Mouse (Mus musculus): ENCODE results near the gene Zbtb45. TPM values are rescaled to one million over a fixed set of nuclear protein-coding genes. Genes with fewer than 3 reads are reported as not detected.

The Zbtb45 gene
- polyA plus RNA-seq, 1 experiment from 2014 or later, result 28.2 TPM

DNA sequence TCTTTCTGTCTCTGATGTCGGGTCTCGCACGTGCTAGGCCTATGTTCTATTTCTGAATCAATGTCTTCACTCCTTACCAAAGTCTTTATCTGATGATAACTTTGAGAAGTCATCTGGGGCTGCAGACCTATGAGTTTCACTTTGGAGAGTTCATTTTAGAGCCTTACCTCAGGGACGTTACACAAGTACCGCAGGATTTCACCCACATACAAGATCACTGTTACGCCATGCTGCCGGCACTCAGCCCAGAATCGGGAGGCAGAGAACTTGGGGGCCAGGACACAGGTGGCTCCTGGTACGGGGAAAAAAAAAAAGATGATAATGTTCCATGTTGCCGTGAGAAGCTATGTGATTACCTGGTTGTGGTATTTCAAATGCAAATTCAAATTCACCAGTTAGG, 16.7 kb downstream of the Zbtb45 start:
- WGBS, result 86% methylated on average over 10 of the region's 10 CpGs

DNA sequence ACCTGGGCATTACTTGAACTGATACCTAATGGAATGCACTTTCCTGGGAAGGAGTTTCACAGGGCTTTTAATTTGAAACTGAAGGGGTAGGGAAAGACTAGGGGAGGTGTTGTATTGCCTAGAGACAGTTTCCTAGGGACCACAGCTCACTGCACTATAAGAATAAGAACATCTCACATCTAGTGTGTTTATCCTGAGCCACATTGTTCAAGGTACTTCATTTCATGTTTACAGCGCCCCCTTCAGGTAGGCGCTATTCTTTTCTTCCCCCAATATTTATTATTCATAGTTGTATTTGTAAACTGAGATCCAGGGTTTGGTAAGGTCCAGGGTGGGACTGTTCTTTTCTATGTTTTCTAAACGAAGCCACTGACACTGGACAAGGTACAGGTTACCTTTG, 17.6 kb downstream of the Zbtb45 start:
- H3K4me2 ChIP-seq (ENCODE audit: low read depth, low read length), result no peak overlapping the region
- H3K4me1 ChIP-seq (replicated peaks; ENCODE audit: control insufficient read depth, insufficient read depth, low read length), result no peaks in the 10 kb centered on the region
- H3K27ac ChIP-seq (ENCODE audit: low read length), result no peak overlapping the region
- 7% methylated on average over 3 of the region's 3 CpGs for WGBS
- no peak overlapping the region for H3K9ac ChIP-seq (ENCODE audit: low read length)
- no peaks in the 10 kb centered on the region for H3K27me3 ChIP-seq (ENCODE audit: control insufficient read depth, insufficient read depth, low read depth, low read length)
- ATAC-seq (ENCODE audit: low read depth), result no peak
- no peaks in the 10 kb centered on the region for H3K9me3 ChIP-seq (ENCODE audit: control insufficient read depth, low read length)
- no peaks in the 10 kb centered on the region for H3K36me3 ChIP-seq (ENCODE audit: control insufficient read depth, insufficient read depth, low read length)
- no peak overlapping the region for H3K4me3 ChIP-seq (ENCODE audit: low read length)

More for the DNA sequence above, 16.7 kb downstream of the Zbtb45 start:
- no peak overlapping the region for H3K4me2 ChIP-seq (ENCODE audit: low read depth, low read length)
- H3K36me3 ChIP-seq (ENCODE audit: control insufficient read depth, insufficient read depth, low read length), result no peaks in the 10 kb centered on the region
- H3K9me3 ChIP-seq (ENCODE audit: control insufficient read depth, low read length), result no peaks in the 10 kb centered on the region
- no peaks in the 10 kb centered on the region for H3K27me3 ChIP-seq (ENCODE audit: control insufficient read depth, insufficient read depth, low read depth, low read length)
- no peak for ATAC-seq (ENCODE audit: low read depth)
- no peak overlapping the region for H3K27ac ChIP-seq (ENCODE audit: low read length)
- no peak overlapping the region for H3K9ac ChIP-seq (ENCODE audit: low read length)
- H3K4me3 ChIP-seq (ENCODE audit: low read length), result no peak overlapping the region
- no peaks in the 10 kb centered on the region for H3K4me1 ChIP-seq (replicated peaks; ENCODE audit: control insufficient read depth, insufficient read depth, low read length)

- no peak overlapping the region for H3K4me3 ChIP-seq (ENCODE audit: low read length)
- no peak for ATAC-seq (ENCODE audit: low read depth)
- no peak overlapping the region for H3K4me2 ChIP-seq (ENCODE audit: low read depth, low read length)
- no peaks in the 10 kb centered on the region for H3K36me3 ChIP-seq (ENCODE audit: control insufficient read depth, insufficient read depth, low read length)
- H3K27me3 ChIP-seq (ENCODE audit: control insufficient read depth, insufficient read depth, low read depth, low read length), result no peaks in the 10 kb centered on the region
- WGBS, result 77% methylated on average over 8 of the region's 8 CpGs
- H3K4me1 ChIP-seq (replicated peaks; ENCODE audit: control insufficient read depth, insufficient read depth, low read length), result no peaks in the 10 kb centered on the region
- no peak overlapping the region for H3K9ac ChIP-seq (ENCODE audit: low read length)
- H3K27ac ChIP-seq (ENCODE audit: low read length), result no peak overlapping the region
- no peaks in the 10 kb centered on the region for H3K9me3 ChIP-seq (ENCODE audit: control insufficient read depth, low read length)
Measured at GRCm38 (mm10) chr7:12987409-12988189, 22.2 kb downstream of the Zbtb45 start.

- no peaks in the 10 kb centered on the region for H3K9me3 ChIP-seq (ENCODE audit: control insufficient read depth, low read length)
- no peaks in the 10 kb centered on the region for H3K36me3 ChIP-seq (ENCODE audit: control insufficient read depth, insufficient read depth, low read length)
- WGBS, result 83% methylated on average over 8 of the region's 8 CpGs
- no peak overlapping the region for H3K9ac ChIP-seq (ENCODE audit: low read length)
- H3K27me3 ChIP-seq (ENCODE audit: control insufficient read depth, insufficient read depth, low read depth, low read length), result no peaks in the 10 kb centered on the region
- H3K27ac ChIP-seq (ENCODE audit: low read length), result no peak overlapping the region
- H3K4me1 ChIP-seq (replicated peaks; ENCODE audit: control insufficient read depth, insufficient read depth, low read length), result no peaks in the 10 kb centered on the region
- ATAC-seq (ENCODE audit: low read depth), result no peak
- no peak overlapping the region for H3K4me2 ChIP-seq (ENCODE audit: low read depth, low read length)
- no peak overlapping the region for H3K4me3 ChIP-seq (ENCODE audit: low read length)
Measured at GRCm38 (mm10) chr7:12986906-12987305, 22.9 kb downstream of the Zbtb45 start.

GRCm38 (mm10) chr7:12985724-12986123, 24.1 kb downstream of the Zbtb45 start:
- H3K4me3 ChIP-seq (ENCODE audit: low read length), result no peak overlapping the region
- H3K4me1 ChIP-seq (replicated peaks; ENCODE audit: control insufficient read depth, insufficient read depth, low read length), result no peaks in the 10 kb centered on the region
- H3K4me2 ChIP-seq (ENCODE audit: low read depth, low read length), result no peak overlapping the region
- 76% methylated on average over 1 of the region's 1 CpGs for whole genome bisulfite sequencing
- no peak for ATAC-seq (ENCODE audit: low read depth)
- no peaks in the 10 kb centered on the region for H3K9me3 ChIP-seq (ENCODE audit: control insufficient read depth, low read length)
- H3K36me3 ChIP-seq (ENCODE audit: control insufficient read depth, insufficient read depth, low read length), result no peaks in the 10 kb centered on the region
- H3K27ac ChIP-seq (ENCODE audit: low read length), result no peak overlapping the region
- no peak overlapping the region for H3K9ac ChIP-seq (ENCODE audit: low read length)
- H3K27me3 ChIP-seq (ENCODE audit: control insufficient read depth, insufficient read depth, low read depth, low read length), result no peaks in the 10 kb centered on the region

DNA sequence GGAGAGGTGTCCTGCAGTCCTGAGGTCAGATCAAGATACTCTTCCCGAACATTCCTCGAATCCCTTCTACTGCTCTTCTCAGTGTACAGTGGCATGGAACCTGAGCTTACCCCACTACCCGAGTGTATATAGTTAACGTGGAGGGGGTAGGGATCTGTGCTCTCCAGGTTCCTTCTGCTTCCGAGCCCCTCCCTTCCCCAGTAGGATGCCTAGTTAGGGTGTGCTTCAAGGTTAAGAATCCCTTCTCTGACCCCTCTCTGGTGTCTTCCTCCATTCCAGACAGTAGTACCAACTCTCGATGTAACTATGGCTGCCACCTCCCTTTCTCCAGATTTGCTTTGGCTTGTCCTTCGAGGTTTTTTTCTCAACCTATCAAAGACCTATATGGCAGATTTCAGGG, 29.5 kb downstream of the Zbtb45 start:
- H3K4me1 ChIP-seq (replicated peaks; ENCODE audit: control insufficient read depth, insufficient read depth, low read length), result peaks cover 10% of the 10 kb centered on the region
- H3K36me3 ChIP-seq (ENCODE audit: control insufficient read depth, insufficient read depth, low read length), result no peaks in the 10 kb centered on the region
- H3K9me3 ChIP-seq (ENCODE audit: control insufficient read depth, low read length), result no peaks in the 10 kb centered on the region
- no peak overlapping the region for H3K4me3 ChIP-seq (ENCODE audit: low read length)
- 79% methylated on average over 7 of the region's 7 CpGs for WGBS
- no peaks in the 10 kb centered on the region for H3K27me3 ChIP-seq (ENCODE audit: control insufficient read depth, insufficient read depth, low read depth, low read length)
- H3K27ac ChIP-seq (ENCODE audit: low read length), result no peak overlapping the region
- ATAC-seq (ENCODE audit: low read depth), result no peak
- no peak overlapping the region for H3K9ac ChIP-seq (ENCODE audit: low read length)
- H3K4me2 ChIP-seq (ENCODE audit: low read depth, low read length), result no peak overlapping the region

DNA sequence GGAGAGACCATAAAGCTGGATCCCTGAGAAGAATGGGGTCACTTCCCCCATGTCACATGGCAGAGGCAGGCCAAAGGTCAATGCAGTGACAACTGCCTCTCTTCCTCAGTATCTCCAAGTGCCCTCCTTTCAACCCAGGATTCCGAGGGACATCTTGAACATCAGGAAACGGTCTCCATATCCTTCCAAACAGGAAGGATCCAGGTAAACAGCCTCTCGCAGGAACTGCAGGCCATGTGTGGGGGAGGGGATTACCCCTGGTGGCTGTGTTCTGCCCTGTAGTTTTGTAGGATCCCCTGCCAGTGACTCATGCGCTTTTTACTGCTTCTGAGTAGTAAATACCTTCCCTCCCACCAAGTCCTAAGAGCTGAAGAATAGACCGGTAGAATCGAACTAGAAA, 30.1 kb downstream of the Zbtb45 start:
- Histone ChIP-seq H3K4me2 (ENCODE audit: low read depth, low read length) (no peak overlapping the region), H3K27me3 (ENCODE audit: control insufficient read depth, insufficient read depth, low read depth, low read length) (no peaks in the 10 kb centered on the region), H3K9ac (ENCODE audit: low read length) (no peak overlapping the region), H3K9me3 (ENCODE audit: control insufficient read depth, low read length) (no peaks in the 10 kb centered on the region), H3K4me3 (ENCODE audit: low read length) (no peak overlapping the region), H3K36me3 (ENCODE audit: control insufficient read depth, insufficient read depth, low read length) (no peaks in the 10 kb centered on the region), H3K4me1 (replicated peaks; ENCODE audit: control insufficient read depth, insufficient read depth, low read length) (peaks cover 10% of the 10 kb centered on the region), H3K27ac (ENCODE audit: low read length) (no peak overlapping the region)
- no peak for ATAC-seq (ENCODE audit: low read depth)
- WGBS, result 62% methylated on average over 6 of the region's 6 CpGs

DNA sequence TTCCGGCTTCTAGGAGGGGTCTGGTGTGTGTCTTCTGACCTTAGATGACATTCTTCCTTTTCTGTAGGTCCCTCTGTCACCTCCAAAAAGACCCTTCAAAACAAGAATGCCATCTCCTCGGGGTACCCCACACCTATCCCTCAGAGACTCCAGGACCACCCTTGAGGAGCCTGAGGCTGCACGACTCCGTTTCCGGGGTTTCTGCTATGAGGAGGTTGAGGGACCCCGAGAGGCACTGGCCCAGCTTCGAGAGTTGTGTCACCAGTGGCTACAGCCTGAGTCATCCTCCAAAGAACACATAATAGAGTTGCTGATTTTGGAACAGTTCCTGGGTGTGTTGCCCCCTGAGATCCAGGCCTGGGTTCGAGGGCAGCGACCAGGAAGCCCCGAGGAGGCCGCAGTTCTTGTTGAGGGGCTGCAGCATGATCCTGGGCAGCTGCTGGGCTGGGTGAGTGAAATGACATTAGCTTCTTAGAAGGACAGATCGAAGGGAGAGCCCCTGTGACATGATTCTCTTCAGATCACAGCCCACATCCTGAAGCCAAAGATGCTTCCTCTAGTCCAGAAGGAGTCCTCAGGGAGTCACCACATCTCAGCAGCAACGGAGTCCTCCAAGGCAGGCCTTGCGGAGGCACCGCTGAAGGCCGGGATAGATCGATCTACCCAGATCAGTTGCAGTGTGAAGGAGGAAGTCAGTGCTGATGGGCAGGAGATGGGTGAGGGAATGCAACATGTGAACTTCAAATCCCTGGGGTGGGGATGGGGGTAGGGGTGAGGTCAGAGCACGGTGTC, 30.7 kb downstream of the Zbtb45 start:
- no peaks in the 10 kb centered on the region for H3K36me3 ChIP-seq (ENCODE audit: control insufficient read depth, insufficient read depth, low read length)
- no peak overlapping the region; the same call in 1 of the 2 replicates for H3K4me3 ChIP-seq (ENCODE audit: low read length)
- H3K4me2 ChIP-seq (ENCODE audit: low read depth, low read length), result peak overlapping the region; percentile 82
- H3K27me3 ChIP-seq (ENCODE audit: control insufficient read depth, insufficient read depth, low read depth, low read length), result no peaks in the 10 kb centered on the region
- 79% methylated on average over 18 of the region's 18 CpGs for WGBS
- H3K9me3 ChIP-seq (ENCODE audit: control insufficient read depth, low read length), result no peaks in the 10 kb centered on the region
- peaks cover 10% of the 10 kb centered on the region for H3K4me1 ChIP-seq (replicated peaks; ENCODE audit: control insufficient read depth, insufficient read depth, low read length)
- H3K9ac ChIP-seq (ENCODE audit: low read length), result peak overlapping the region; percentile 76
- no peak for ATAC-seq (ENCODE audit: low read depth)
- H3K27ac ChIP-seq (ENCODE audit: low read length), result no peak overlapping the region

GRCm38 (mm10) chr7:12977682-12978389, 32.0 kb downstream of the Zbtb45 start, which contains the start of gene Zfp446:
TSS of gene Zfp446 (plus strand) at chr7:12977848.
- WGBS, result under 1% methylated on average over 49 of the region's 49 CpGs
- Histone ChIP-seq H3K4me2 (ENCODE audit: low read depth, low read length) (peak within 1 kb of the TSS; percentile 82), H3K27me3 (ENCODE audit: control insufficient read depth, insufficient read depth, low read depth, low read length) (no peaks in the 10 kb centered on the region), H3K27ac (ENCODE audit: low read length) (peak within 1 kb of the TSS; percentile 98), H3K4me3 (ENCODE audit: low read length) (peak within 1 kb of the TSS; percentile 74), H3K9ac (ENCODE audit: low read length) (peak within 1 kb of the TSS; percentile 76), H3K4me1 (replicated peaks; ENCODE audit: control insufficient read depth, insufficient read depth, low read length) (peaks cover 10% of the 10 kb centered on the region), H3K36me3 (ENCODE audit: control insufficient read depth, insufficient read depth, low read length) (no peaks in the 10 kb centered on the region; the same call in 1 of the 2 replicates), H3K9me3 (ENCODE audit: control insufficient read depth, low read length) (no peaks in the 10 kb centered on the region)
- ATAC-seq (ENCODE audit: low read depth), result peak; percentile 99

Data from lung, embryonic 16.5 days (tissue).